Mouse (Mus musculus) hindbrain, embryonic 12.5 days (tissue): ENCODE results near the gene Slc30a5. TPM values are rescaled to one million over a fixed set of nuclear protein-coding genes. Genes with fewer than 3 reads are reported as not detected.
"Not testable (repeated sequence)": the region's sequence is repeated elsewhere in the genome, so short reads cannot be mapped to it uniquely, and the experiment has no call there.

Experiments used
- ATAC-seq: fragments of 200-750 bp; cut with Nextera tagmentation; 2 replicates; pipeline ENCODE4 v1.8.0; 2017; ENCODE audit warnings: moderate TSS enrichment; ENCODE audit not compliant: low FRiP score
- H3K27ac ChIP-seq: fragments of 300-500 bp; sonication (generic); 2 replicates; pipeline ENCODE4 v1.5.1; 2016; ENCODE audit warnings: mild to moderate bottlenecking
- H3K27me3 ChIP-seq: fragments of 300-500 bp; sonication (generic); 2 replicates; pipeline ENCODE4 v1.6.1; 2016; ENCODE audit warnings: mild to moderate bottlenecking
- H3K36me3 ChIP-seq: fragments of 300-500 bp; sonication (generic); 2 replicates; pipeline ENCODE4 v1.6.1; 2016; ENCODE audit warnings: mild to moderate bottlenecking
- H3K4me1 ChIP-seq: fragments of 300-500 bp; sonication (generic); 2 replicates; pipeline ENCODE4 v1.6.1; 2016
- H3K4me2 ChIP-seq: fragments of 300-500 bp; sonication (generic); replicated peaks from 2 replicates; pipeline ENCODE4 v1.6.1; 2016; ENCODE audit warnings: mild to moderate bottlenecking
- H3K4me3 ChIP-seq: fragments of 300-500 bp; sonication (generic); 2 replicates; pipeline ENCODE4 v1.5.1; 2016; ENCODE audit warnings: mild to moderate bottlenecking
- H3K9ac ChIP-seq: fragments of 300-500 bp; sonication (generic); 2 replicates; pipeline ENCODE4 v1.6.1; 2016; ENCODE audit warnings: mild to moderate bottlenecking, moderate library complexity
- H3K9me3 ChIP-seq: fragments of 300-500 bp; sonication (generic); replicated peaks from 2 replicates; pipeline ENCODE4 v1.6.1; 2016; ENCODE audit warnings: mild to moderate bottlenecking
- WGBS: fragments of 180-500 bp; shearing (Covaris S2); methylation state at CpG from one replicate; pipeline ENCODE4 v1.1.7; 2016; 5-methylcytosine and 5-hydroxymethylcytosine counted together
- polyA plus RNA-seq: library from polyadenylated mRNA; unstranded; fragments of >200 nt; fragmentation: Nextera tagmentation; extraction: Ambion mirVana; gene quantifications from 2 replicates; pipeline ENCODE4 v1.2.1, GENCODE M21; 2016

The Slc30a5 gene
- polyA plus RNA-seq, 1 experiment from 2014 or later, result 43.5 TPM

DNA sequence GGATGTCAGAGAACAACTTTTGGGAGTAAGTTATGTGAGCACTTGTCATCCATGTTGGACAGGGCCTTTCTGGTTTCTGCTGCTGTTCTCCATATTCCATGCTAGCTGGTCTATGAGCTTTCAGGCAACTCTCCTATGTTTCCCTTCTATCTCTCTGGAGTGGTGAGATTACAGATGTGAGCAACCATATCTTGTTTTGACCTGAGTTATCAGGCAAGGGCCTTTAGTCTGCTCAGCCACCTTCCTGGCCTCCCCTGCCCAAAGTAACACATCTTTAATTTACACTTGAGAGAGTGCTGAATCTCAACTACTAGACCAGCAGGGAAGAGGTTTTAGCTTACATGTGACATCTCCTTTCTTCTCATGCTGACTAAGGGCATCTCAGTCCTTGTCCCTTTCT, 32.5 kb upstream of the Slc30a5 start:
- H3K27me3 ChIP-seq, result no peaks in the 10 kb centered on the region
- no peaks in the 10 kb centered on the region for H3K36me3 ChIP-seq
- ATAC-seq, result no peak
- H3K4me1 ChIP-seq, result no peaks in the 10 kb centered on the region
- no peak overlapping the region for H3K4me3 ChIP-seq
- H3K4me2 ChIP-seq, result no peak overlapping the region
- H3K9ac ChIP-seq, result no peak overlapping the region
- H3K9me3 ChIP-seq, result no peaks in the 10 kb centered on the region
- no peak overlapping the region for H3K27ac ChIP-seq

DNA sequence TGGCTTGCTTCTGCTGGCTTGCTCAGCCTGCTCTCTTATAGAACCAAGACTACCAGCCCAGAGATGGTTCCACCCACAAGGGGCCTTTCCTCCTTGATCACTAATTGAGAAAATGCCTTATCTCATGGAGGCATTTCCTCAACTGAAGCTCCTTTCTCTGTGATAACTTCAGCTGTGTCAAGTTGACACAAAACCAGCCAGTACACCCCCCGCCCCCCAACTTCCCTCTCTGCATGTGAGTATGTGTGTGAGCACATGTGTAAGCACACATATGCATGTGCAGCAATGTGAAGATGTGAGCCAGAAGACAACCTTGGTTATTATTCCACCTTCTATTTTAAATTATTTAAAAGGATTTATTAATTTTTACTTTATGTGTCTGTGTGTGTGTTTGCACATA, 30.7 kb upstream of the Slc30a5 start:
- not testable (repeated sequence) for H3K4me1 ChIP-seq, ATAC-seq, H3K36me3 ChIP-seq, H3K27ac ChIP-seq, H3K4me2 ChIP-seq, H3K9me3 ChIP-seq, H3K4me3 ChIP-seq, H3K27me3 ChIP-seq, H3K9ac ChIP-seq
- WGBS, result 81% methylated on average over 1 of the region's 1 CpGs

DNA sequence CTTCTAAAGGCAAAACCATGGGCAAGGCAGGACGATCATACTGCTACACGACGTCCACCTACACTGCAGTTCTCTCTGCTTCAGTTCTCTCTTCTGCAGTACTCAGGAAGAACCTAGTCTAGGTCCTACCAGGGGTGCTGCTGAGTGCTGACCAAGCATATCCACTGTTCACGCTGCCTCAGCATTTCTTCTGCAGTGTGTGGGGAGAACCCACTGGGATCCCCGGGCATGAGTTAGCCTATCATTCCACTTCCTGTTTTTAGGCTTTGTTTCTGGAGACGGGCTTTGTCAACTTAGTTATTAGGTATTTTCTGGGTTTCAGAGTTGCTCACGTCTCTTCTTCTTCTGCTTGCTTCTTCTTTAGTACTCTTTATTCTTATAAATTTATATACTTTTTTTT, 25.9 kb upstream of the Slc30a5 start:
- WGBS, result 89% methylated on average over 7 of the region's 7 CpGs
- no peak for ATAC-seq
- Histone ChIP-seq H3K36me3 (no peaks in the 10 kb centered on the region), H3K4me1 (no peaks in the 10 kb centered on the region), H3K27ac (no peak overlapping the region), H3K9ac (no peak overlapping the region), H3K4me3 (no peak overlapping the region), H3K9me3 (no peaks in the 10 kb centered on the region), H3K27me3 (no peaks in the 10 kb centered on the region), H3K4me2 (no peak overlapping the region)

DNA sequence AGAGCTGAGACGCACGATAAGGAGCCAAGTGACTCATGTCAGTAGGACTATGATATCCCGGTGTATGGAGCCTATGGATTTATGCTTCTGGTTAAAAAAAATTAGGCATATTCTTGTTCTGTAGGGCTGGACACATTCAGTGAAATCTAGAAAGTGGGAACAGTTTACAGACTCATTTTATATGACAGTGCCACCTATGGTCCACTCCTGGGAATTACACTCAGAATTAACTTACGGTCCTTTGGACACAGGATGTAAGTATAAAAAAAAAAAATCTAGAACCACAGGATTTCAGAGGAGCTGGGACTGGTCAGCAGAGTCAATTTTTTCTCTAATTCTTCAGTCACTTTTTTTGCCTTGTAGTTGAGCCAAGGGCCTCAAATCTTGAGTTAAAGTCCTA, 20.9 kb upstream of the Slc30a5 start:
- H3K4me1 ChIP-seq, result no peaks in the 10 kb centered on the region
- no peaks in the 10 kb centered on the region for H3K27me3 ChIP-seq
- H3K27ac ChIP-seq, result no peak overlapping the region
- WGBS, result 54% methylated on average over 4 of the region's 4 CpGs
- no peak overlapping the region for H3K4me2 ChIP-seq
- H3K36me3 ChIP-seq, result no peaks in the 10 kb centered on the region
- H3K4me3 ChIP-seq, result no peak overlapping the region
- H3K9me3 ChIP-seq, result no peaks in the 10 kb centered on the region
- ATAC-seq, result no peak
- H3K9ac ChIP-seq, result no peak overlapping the region

DNA sequence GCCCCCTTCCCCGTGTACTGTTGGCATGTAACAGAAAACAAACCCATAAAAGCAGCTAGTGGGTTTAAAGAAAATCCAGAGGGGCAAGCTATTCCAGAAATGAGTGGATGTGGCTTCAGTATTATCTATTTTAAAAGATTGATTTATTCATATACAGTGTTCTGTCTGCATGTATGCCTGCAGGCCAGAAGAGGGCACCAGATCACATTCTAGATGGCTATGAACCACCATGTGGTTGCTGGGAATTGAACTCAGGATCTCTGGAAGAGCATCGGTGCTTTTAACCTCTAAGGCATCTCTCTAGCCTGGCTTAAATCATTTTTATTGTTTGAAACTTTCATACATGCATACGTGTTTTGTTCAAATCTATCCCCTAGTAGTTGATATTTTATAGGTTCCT, 19.9 kb upstream of the Slc30a5 start:
- Histone ChIP-seq H3K9ac (no peak overlapping the region), H3K4me3 (no peak overlapping the region), H3K36me3 (no peaks in the 10 kb centered on the region), H3K4me2 (no peak overlapping the region), H3K9me3 (no peaks in the 10 kb centered on the region), H3K4me1 (no peaks in the 10 kb centered on the region), H3K27me3 (no peaks in the 10 kb centered on the region), H3K27ac (no peak overlapping the region)
- ATAC-seq, result no peak
- 69% methylated on average over 3 of the region's 3 CpGs for WGBS

DNA sequence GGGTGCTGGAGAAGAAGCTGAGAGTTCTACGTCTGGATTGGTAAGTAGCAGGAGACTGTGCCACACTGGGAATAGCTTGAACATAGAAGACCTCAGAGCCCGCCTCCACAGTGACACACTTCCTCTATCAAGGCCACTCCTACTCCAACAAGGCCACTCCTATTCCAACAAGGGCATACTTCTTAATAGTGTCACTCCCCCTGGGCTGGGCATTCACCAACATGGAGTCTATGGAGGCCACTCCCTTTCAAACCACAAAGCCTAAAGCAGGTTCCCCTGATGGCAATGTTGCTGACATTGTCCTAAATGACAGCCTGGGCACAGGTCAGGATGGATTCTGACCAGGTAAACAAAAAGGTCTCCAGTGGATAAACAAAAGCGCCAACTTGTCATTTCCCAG, 15.9 kb upstream of the Slc30a5 start:
- Histone ChIP-seq H3K4me3 (no peak overlapping the region), H3K36me3 (no peaks in the 10 kb centered on the region), H3K27ac (no peak overlapping the region), H3K9ac (no peak overlapping the region), H3K4me2 (no peak overlapping the region), H3K9me3 (no peaks in the 10 kb centered on the region), H3K27me3 (no peaks in the 10 kb centered on the region), H3K4me1 (no peaks in the 10 kb centered on the region)
- no peak for ATAC-seq
- WGBS, result 91% methylated on average over 3 of the region's 3 CpGs

DNA sequence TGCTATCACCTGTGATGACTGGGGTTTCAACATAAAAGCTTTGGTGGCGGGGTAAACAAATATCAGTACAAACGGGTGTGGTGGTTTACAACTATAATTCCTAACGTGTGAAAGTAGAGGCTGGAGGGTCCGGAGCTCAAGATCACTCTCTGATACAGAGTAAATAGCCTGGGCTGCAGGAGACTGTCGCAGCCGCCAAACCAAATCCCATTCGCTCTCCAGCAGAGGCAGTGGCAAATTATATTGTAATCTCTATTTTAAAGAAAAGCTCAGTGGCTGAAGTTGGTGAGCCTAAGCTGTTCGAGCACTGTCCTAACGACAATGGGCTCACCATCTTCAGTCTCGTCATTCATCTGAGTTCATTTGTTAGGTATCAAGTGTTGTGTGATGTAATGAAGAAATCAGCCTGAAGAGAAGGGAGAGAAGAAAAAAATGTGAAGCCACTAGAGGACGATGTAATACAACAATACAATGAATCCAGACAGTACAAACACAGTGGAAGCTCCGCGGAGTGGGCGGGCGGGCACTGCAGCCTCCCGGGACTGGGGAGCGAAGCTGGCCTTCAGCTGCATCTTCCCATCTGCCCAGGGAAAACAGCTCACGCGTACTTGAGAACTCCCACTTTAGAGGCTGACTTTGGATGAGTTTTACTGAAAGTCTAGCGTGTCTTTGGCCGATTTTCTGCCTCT, 13.8 kb upstream of the Slc30a5 start:
- Histone ChIP-seq H3K4me1 (no peaks in the 10 kb centered on the region), H3K9me3 (no peaks in the 10 kb centered on the region), H3K27me3 (no peaks in the 10 kb centered on the region), H3K4me2 (0 out of 2 replicates have a peak overlapping the region, but pooled peaks have one; percentile 17), H3K36me3 (no peaks in the 10 kb centered on the region), H3K9ac (no peak overlapping the region), H3K27ac (no peak overlapping the region), H3K4me3 (no peak overlapping the region)
- WGBS, result 50% methylated on average over 21 of the region's 21 CpGs
- 0 out of 2 replicates have a peak, but pooled peaks have one; percentile 38 for ATAC-seq

DNA sequence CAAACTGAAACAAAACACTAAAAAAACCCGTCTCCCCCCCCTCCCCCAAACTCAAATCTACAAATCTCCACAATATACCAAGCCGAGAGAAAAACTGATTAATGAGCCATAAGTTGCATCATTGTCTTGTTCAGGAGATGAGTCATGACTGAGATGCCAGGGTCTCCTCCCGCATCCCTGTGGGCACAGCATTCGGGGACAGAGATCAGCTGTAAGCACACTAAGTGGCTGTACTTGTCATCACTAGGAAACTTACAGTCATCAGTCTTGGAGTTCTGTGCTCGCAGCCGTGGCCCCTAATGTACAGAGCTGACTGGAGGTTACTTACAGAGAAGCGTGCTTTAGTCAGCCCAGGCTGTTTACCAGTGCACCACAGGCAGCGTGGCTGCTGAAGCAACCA, 13.0 kb upstream of the Slc30a5 start:
- no peak for ATAC-seq
- no peaks in the 10 kb centered on the region for H3K9me3 ChIP-seq
- 80% methylated on average over 8 of the region's 8 CpGs for WGBS
- no peak overlapping the region for H3K4me2 ChIP-seq
- no peak overlapping the region for H3K27ac ChIP-seq
- H3K4me3 ChIP-seq, result no peak overlapping the region
- H3K9ac ChIP-seq, result no peak overlapping the region
- H3K27me3 ChIP-seq, result no peaks in the 10 kb centered on the region
- H3K4me1 ChIP-seq, result no peaks in the 10 kb centered on the region
- no peaks in the 10 kb centered on the region for H3K36me3 ChIP-seq

DNA sequence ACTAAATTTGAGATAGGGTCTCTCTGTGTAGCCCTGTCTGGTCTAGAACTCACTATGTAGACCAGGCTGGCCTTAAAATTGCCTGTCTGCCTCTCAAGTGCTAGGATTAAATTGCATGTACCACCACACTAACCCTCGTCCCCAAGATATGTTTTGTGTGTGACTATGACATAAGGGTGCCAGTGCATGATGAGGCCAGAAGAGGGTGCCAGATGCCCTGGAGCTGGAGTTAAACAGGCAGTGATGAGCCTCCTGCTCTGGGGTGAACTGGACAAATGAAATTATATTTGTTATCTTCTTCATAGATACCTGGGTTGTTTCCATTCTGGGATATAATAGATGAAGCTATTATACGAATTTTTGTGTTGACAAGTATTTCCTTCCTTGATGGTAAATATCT, 10.7 kb upstream of the Slc30a5 start:
- no peaks in the 10 kb centered on the region for H3K4me1 ChIP-seq
- no peaks in the 10 kb centered on the region for H3K27me3 ChIP-seq
- H3K27ac ChIP-seq, result no peak overlapping the region
- ATAC-seq, result no peak
- no peak overlapping the region for H3K4me2 ChIP-seq
- H3K9ac ChIP-seq, result no peak overlapping the region
- H3K9me3 ChIP-seq, result no peaks in the 10 kb centered on the region
- no peaks in the 10 kb centered on the region for H3K36me3 ChIP-seq
- WGBS, result 83% methylated on average over 2 of the region's 2 CpGs
- no peak overlapping the region for H3K4me3 ChIP-seq

DNA sequence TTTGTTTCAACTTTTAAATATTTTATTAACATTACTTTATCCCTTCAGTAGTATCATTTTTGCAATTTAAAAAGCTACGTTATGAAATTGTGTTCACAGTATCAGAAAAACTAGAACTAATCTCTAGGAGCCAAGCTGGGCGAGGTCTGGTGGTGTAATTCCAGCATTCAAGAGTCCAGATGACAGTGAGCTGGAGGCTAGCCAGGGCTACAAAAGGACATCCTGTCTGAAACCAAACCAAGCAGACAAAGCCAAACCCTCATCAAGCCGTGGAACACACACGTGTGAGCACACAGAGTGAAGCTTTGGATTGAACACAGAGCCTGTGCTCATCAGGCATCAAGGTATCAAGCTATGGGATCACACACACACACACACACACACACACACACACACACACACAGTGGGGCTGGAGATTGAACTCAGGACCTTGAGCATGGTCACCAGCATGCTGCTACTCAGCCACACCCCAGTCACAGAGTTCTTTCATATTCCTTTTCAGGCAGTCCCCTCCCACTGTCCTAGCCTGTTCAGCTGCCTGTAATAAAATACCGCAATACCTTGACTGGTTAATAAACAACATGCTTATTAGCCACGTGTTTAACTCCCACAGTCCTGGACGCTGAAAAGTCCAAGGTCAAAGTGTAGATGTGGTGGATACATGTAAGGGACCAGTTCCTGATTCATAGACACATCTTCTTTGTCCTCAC, 9.9 kb upstream of the Slc30a5 start:
- H3K4me2 ChIP-seq, result no peak overlapping the region
- no peaks in the 10 kb centered on the region for H3K36me3 ChIP-seq
- no peak overlapping the region for H3K9ac ChIP-seq
- WGBS, result 83% methylated on average over 7 of the region's 7 CpGs
- no peak for ATAC-seq
- no peak overlapping the region for H3K4me3 ChIP-seq
- no peaks in the 10 kb centered on the region for H3K27me3 ChIP-seq
- no peak overlapping the region for H3K27ac ChIP-seq
- H3K4me1 ChIP-seq, result no peaks in the 10 kb centered on the region
- no peaks in the 10 kb centered on the region for H3K9me3 ChIP-seq

DNA sequence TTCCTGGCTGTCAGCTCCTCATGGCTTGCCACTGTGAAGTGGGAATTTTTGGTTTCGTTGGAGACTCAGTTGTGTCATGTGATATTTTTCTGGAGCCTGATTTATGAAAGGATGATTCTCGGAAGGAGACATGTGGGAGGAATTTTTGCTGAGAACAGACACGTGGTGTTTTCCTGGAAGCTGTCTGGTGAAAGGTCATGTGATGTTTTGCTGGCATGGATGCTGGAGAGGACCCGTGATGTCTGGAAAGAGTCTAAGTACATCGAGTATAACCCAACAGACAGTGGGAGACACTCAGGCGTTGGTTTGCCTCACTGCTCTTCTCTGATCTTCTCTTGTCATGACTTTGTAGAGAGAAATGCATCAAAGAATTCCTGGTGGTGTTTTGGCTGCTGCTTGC, 8.5 kb upstream of the Slc30a5 start:
- H3K9me3 ChIP-seq, result no peaks in the 10 kb centered on the region
- no peak overlapping the region for H3K9ac ChIP-seq
- H3K36me3 ChIP-seq, result no peaks in the 10 kb centered on the region
- ATAC-seq, result no peak
- 76% methylated on average over 6 of the region's 6 CpGs for WGBS
- H3K4me2 ChIP-seq, result no peak overlapping the region
- no peak overlapping the region for H3K27ac ChIP-seq
- H3K4me1 ChIP-seq, result no peaks in the 10 kb centered on the region
- no peak overlapping the region for H3K4me3 ChIP-seq
- H3K27me3 ChIP-seq, result no peaks in the 10 kb centered on the region

DNA sequence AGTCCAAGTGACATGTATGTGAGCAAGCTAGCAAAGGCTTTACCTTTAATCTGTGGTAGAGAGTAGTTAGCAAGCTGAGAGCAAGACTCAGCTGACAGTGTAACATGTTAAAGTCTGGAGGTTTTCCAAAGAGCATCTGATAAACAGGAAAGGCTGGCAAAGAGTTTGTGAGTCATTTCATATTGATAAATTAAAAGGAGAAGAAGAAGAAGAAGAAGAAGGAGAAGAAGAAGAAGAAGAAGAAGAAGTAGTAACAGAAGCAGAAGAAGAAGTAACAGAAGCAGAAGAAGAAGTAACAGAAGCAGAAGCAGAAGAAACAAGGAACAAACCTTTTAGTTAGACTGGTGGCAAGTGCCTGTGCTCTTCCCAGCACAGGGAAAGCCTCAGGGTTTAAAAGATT, 1.6 kb upstream of the Slc30a5 start:
- no peak for ATAC-seq
- H3K4me3 ChIP-seq, result no peak overlapping the region
- no peaks in the 10 kb centered on the region for H3K36me3 ChIP-seq
- no peaks in the 10 kb centered on the region for H3K9me3 ChIP-seq
- H3K4me1 ChIP-seq, result peaks cover 15% of the 10 kb centered on the region
- no peak overlapping the region for H3K27ac ChIP-seq
- no peak overlapping the region for H3K9ac ChIP-seq
- H3K27me3 ChIP-seq, result no peaks in the 10 kb centered on the region
- no peak overlapping the region for H3K4me2 ChIP-seq

DNA sequence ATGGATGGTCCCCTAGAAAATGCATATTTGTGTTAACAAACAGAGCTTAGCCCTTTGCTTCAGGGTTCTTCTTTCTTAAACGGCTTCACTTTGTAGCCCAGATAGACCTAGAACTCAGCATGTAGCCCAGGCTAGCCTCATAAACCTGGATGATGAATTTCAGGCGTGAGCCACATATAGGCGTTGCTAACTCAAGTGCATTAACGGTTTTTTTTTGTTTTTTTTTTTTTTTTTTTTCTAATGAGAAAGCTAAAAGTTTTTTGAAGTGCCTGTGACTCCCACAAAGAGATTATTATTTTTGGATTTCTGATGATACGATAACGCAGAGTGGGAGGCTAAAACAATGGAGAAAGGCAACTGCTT, 394 bp upstream of the Slc30a5 start:
- WGBS, result 62% methylated on average over 6 of the region's 6 CpGs
- peaks cover 15% of the 10 kb centered on the region for H3K4me1 ChIP-seq
- H3K9me3 ChIP-seq, result no peaks in the 10 kb centered on the region
- no peak for ATAC-seq
- H3K9ac ChIP-seq, result no peak overlapping the region
- no peaks in the 10 kb centered on the region for H3K27me3 ChIP-seq
- H3K4me3 ChIP-seq, result peak overlapping the region; percentile 97; the same call in 1 of the 2 replicates
- no peaks in the 10 kb centered on the region for H3K36me3 ChIP-seq
- H3K27ac ChIP-seq, result no peak overlapping the region
- peak overlapping the region; percentile 29; the same call in 1 of the 2 replicates for H3K4me2 ChIP-seq
